Mouse (Mus musculus): Measurements from ENCODE around the gene Ear6. TPM values are rescaled to one million over a fixed set of nuclear protein-coding genes. Genes with fewer than 3 reads are reported as not detected.

Gene Ear6
- not detected in 2 replicates for polyA plus RNA-seq (2021; fragmentation: Nextera tagmentation)
- long read RNA-seq, experiment 1: 0 reads
- long read RNA-seq, experiment 2: 0 reads

DNA sequence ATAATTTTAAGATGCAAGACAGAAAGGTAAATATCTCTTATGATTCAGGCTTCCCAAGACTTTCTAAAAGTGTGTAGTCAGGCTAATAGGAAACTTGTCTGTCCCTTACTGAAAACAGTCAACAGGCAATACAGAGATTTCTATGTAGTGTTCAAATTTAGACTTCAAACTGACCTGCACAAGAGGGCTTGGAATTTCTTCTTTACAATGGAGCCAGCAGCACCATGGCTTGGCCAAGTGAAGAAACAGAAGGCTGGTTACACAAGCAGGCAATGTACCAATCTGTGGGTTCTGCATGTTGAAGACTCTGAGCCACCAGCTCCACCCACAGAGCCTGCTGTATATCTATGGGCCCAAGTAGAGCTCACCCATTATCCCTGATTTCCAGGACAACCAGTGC, at the start of gene Ear6:
Ear6 (plus strand) TSS at position 301 of the 400 bp plus-strand sequence.

GRCm38 (mm10) chr14:51884598-51885331, 31.3 kb downstream of the Ear6 start, which contains the start of gene Mettl17:
Gene Mettl17, plus strand, starts transcription at chr14:51884842.

DNA sequence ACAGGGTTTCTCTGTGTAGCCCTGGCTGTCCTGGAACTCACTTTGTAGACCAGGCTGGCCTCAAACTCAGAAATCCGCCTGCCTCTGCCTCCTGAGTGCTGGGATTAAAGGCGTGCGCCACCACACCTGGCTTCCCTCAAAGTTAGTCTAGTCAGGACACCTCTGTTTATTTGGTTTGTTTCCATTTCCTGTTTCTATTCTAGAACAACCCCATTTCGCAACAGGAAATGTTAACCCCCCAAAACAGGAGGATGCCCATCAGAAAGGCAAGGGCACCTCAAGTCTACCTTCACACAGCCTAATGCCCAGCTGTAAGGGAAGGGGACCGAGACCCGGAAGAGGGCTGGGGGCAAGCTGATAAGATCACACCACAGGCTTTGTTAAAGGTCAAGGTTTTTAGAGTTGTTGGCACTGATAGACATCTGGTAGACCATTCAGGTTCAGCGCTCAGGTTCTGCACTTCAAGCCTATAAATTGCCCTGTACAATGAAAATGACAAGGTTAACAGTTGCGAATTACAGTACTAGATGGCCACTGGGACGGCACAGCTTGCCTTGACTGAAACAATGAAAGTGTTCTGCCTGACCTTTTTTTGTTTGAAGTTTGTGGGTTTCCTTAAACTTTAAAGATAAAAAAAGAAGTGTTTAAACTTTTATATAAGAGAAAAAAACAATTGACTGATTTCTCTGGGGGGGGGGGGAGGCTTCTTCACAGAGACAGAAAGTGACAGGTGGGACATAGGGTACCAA, 38.9 kb downstream of the Ear6 start, which contains the start of gene Slc39a2:
Slc39a2 (plus strand) TSS at position 699 of the 749 bp plus-strand sequence.

Small RNA genes lying within 50 kb of the gene (microRNA-seq; reads per million reads assigned to microRNA genes)
- gene Gm27375: not detected

Other genes with a start within 250 kb of the Ear6 start
- not detected in 2 replicates for gene Gm17078, start 242.4 kb upstream of the Ear6 start, polyA plus RNA-seq (2021; fragmentation: Nextera tagmentation)
- gene Gm4181, start 218.0 kb upstream of the Ear6 start, polyA plus RNA-seq (2021; fragmentation: Nextera tagmentation): not detected in 2 replicates
- gene Gm17079, start 158.2 kb upstream of the Ear6 start, polyA plus RNA-seq (2021; fragmentation: Nextera tagmentation): not detected in 2 replicates
- gene Gm5800, start 136.5 kb upstream of the Ear6 start, polyA plus RNA-seq (2021; fragmentation: Nextera tagmentation): not detected in 2 replicates
- gene Ang4, start 80.1 kb upstream of the Ear6 start, polyA plus RNA-seq (2021; fragmentation: Nextera tagmentation): not detected in 2 replicates
- gene AY358078, start 53.7 kb upstream of the Ear6 start, polyA plus RNA-seq (2021; fragmentation: Nextera tagmentation): not detected in 2 replicates
- gene Mettl17, start 31.1 kb downstream of the Ear6 start, polyA plus RNA-seq (2021; fragmentation: Nextera tagmentation): 16.4 and 19.8 TPM in 2 replicates
- 0.14 and 0.15 TPM in 2 replicates for gene Slc39a2, start 39.2 kb downstream of the Ear6 start, polyA plus RNA-seq (2021; fragmentation: Nextera tagmentation)
- 854 and 926 TPM in 2 replicates for gene Ndrg2, start 60.5 kb downstream of the Ear6 start, polyA plus RNA-seq (2021; fragmentation: Nextera tagmentation)
- not detected in 2 replicates for gene Tppp2, start 64.7 kb downstream of the Ear6 start, polyA plus RNA-seq (2021; fragmentation: Nextera tagmentation)
- 0.10 TPM in 2 replicates for gene Rnase13, start 69.1 kb downstream of the Ear6 start, polyA plus RNA-seq (2021; fragmentation: Nextera tagmentation)
- gene Arhgef40, start 131.0 kb downstream of the Ear6 start, polyA plus RNA-seq (2021; fragmentation: Nextera tagmentation): 29.4 and 29.7 TPM in 2 replicates
- 0.20 TPM in 1 of 2 replicates, not detected in the other for gene Tmem253, start 162.0 kb downstream of the Ear6 start, polyA plus RNA-seq (2021; fragmentation: Nextera tagmentation)
- gene Zfp219, start 167.0 kb downstream of the Ear6 start, polyA plus RNA-seq (2021; fragmentation: Nextera tagmentation): 7.9 and 8.1 TPM in 2 replicates
- gene Olfr221, start 188.8 kb downstream of the Ear6 start, polyA plus RNA-seq (2021; fragmentation: Nextera tagmentation): not detected in 2 replicates